ENCODE assay signal across 13 mouse cellular contexts in genomic region chr6:37658021-37658650, GRCm38 (mm10).
A peak's percentile ranks its signal among the peaks of the same experiment; 100 is the strongest.
DNase-seq lines count a peak whose midpoint lies in the region; ATAC-seq and TF ChIP-seq lines count a peak whose summit lies in the region.
"Had no signal": no experiment of that assay in that cellular context is flagged by ENCODE, and none has a peak within 500 bp of the region (broad histone marks: within the 10 kb centered on the region; RNA-seq: fewer than 3 reads in every experiment).

No protein-coding gene starts in this region.

- H3K9me3 ChIP-seq in heart, postnatal 0 days (replicated peaks; ENCODE audit: control insufficient read depth, low read length) = no peaks in the 10 kb centered on the region
- H3K9me3 ChIP-seq in forebrain, embryonic 12.5 days = no peaks in the 10 kb centered on the region
- H3K9me3 ChIP-seq: embryonic facial prominence, embryonic 13.5 days; liver, embryonic 13.5 days had no signal

- no peak for TF ChIP-seq CTCF in heart, postnatal 0 days (IDR thresholded peaks at IDR 0.05; ENCODE audit: low read depth)
- TF ChIP-seq CTCF in thymus, adult 2 months (IDR thresholded peaks at IDR 0.05; ENCODE audit: borderline replicate concordance, control insufficient read depth, extremely low read depth, insufficient read depth, low read length, poor library complexity) = no peak

- intact Hi-C loops in heart, postnatal 25 days (cut with DNase I) = loop anchor here (5.0 kb wide), 1 partner anchor 66 kb away; no protein-coding TSS in a partner anchor
- intact Hi-C loops in gastrocnemius, postnatal 36 days (cut with DNase I) = no loop called here

- no peak for ATAC-seq in heart, postnatal 0 days (ENCODE audit: insufficient read depth, low read depth)
- 0 out of 2 replicates have a peak, but pooled peaks have one; percentile 46 for ATAC-seq in forebrain, embryonic 12.5 days (ENCODE audit: low FRiP score)

- no peak overlapping the region for H3K4me2 ChIP-seq in heart, postnatal 0 days (ENCODE audit: low read depth, low read length)
- no peak overlapping the region for H3K4me2 ChIP-seq in forebrain, embryonic 12.5 days
- H3K4me2 ChIP-seq: embryonic facial prominence, embryonic 13.5 days; liver, embryonic 13.5 days had no signal

- H3K4me1 ChIP-seq in heart, postnatal 0 days (ENCODE audit: control insufficient read depth, insufficient read depth) = no peaks in the 10 kb centered on the region
- 0 out of 2 replicates have a peak, but pooled peaks cover 2% of the 10 kb centered on the region for H3K4me1 ChIP-seq in thymus, adult 2 months (replicated peaks; ENCODE audit: control insufficient read depth, insufficient read depth, low read length)
- peaks cover 8% of the 10 kb centered on the region for H3K4me1 ChIP-seq in forebrain, embryonic 12.5 days
- H3K4me1 ChIP-seq: embryonic facial prominence, embryonic 13.5 days; liver, embryonic 13.5 days had no signal

- no peak for TF ChIP-seq POLR2A in thymus, adult 2 months (IDR thresholded peaks at IDR 0.05; ENCODE audit: control insufficient read depth, extremely low read depth, insufficient read depth, low read length, poor library complexity)

- TF ChIP-seq EP300 in heart, postnatal 0 days (IDR thresholded peaks at IDR 0.05; ENCODE audit: low read depth) = 0 out of 2 replicates have a peak, but pooled peaks have one; percentile 37

- 42% methylated on average over 6 of the region's 6 CpGs for whole genome bisulfite sequencing in heart, postnatal 0 days
- WGBS in thymus, adult 2 months = 70% methylated on average over 6 of the region's 6 CpGs
- WGBS in forebrain, embryonic 12.5 days = 35% methylated on average over 6 of the region's 6 CpGs

- no peaks in the 10 kb centered on the region for H3K27me3 ChIP-seq in heart, postnatal 0 days (ENCODE audit: control insufficient read depth, insufficient read depth, low read length)
- no peaks in the 10 kb centered on the region for H3K27me3 ChIP-seq in thymus, adult 2 months (ENCODE audit: control insufficient read depth, insufficient read depth, low read length)
- H3K27me3 ChIP-seq in forebrain, embryonic 12.5 days = no peaks in the 10 kb centered on the region
- H3K27me3 ChIP-seq: embryonic facial prominence, embryonic 13.5 days; liver, embryonic 13.5 days had no signal

- no peak overlapping the region for H3K4me3 ChIP-seq in heart, postnatal 0 days (ENCODE audit: low read depth, low read length)
- H3K4me3 ChIP-seq in thymus, adult 2 months (ENCODE audit: control insufficient read depth, insufficient read depth, low read length) = no peak overlapping the region
- H3K4me3 ChIP-seq in forebrain, embryonic 12.5 days (replicated peaks) = no peak overlapping the region
- H3K4me3 ChIP-seq: embryonic facial prominence, embryonic 13.5 days; left cerebral cortex, adult 2 months; liver, embryonic 13.5 days had no signal

- no peaks in the 10 kb centered on the region for H3K36me3 ChIP-seq in heart, postnatal 0 days (replicated peaks; ENCODE audit: control insufficient read depth, insufficient read depth, low read length)
- no peaks in the 10 kb centered on the region for H3K36me3 ChIP-seq in thymus, adult 2 months (ENCODE audit: control insufficient read depth, insufficient read depth, low read length)
- H3K36me3 ChIP-seq in forebrain, embryonic 12.5 days (replicated peaks) = no peaks in the 10 kb centered on the region
- H3K36me3 ChIP-seq: embryonic facial prominence, embryonic 13.5 days; liver, embryonic 13.5 days had no signal

- H3K9ac ChIP-seq in heart, postnatal 0 days (replicated peaks; ENCODE audit: low read depth, low read length) = no peak overlapping the region
- H3K9ac ChIP-seq in forebrain, embryonic 12.5 days = no peak overlapping the region
- H3K9ac ChIP-seq: embryonic facial prominence, embryonic 13.5 days; liver, embryonic 13.5 days had no signal

- no peak overlapping the region for H3K27ac ChIP-seq in heart, postnatal 0 days (ENCODE audit: low read depth)
- peak overlapping the region; percentile 39; the same call in 1 of the 2 replicates for H3K27ac ChIP-seq in thymus, adult 2 months (ENCODE audit: control insufficient read depth, insufficient read depth, low read length)
- no peak overlapping the region for H3K27ac ChIP-seq in forebrain, embryonic 12.5 days
- H3K27ac ChIP-seq: embryonic facial prominence, embryonic 13.5 days; left cerebral cortex, adult 2 months; liver, embryonic 13.5 days had no signal

- no peak for DNase-seq in heart, postnatal 0 days (ENCODE audit: low spot score)
- no peak for DNase-seq in heart, postnatal 25 days (ENCODE audit: low spot score)
- no peak for DNase-seq in thymus, adult 2 months
- no peak for DNase-seq in thymus, postnatal 10 days (ENCODE audit: low spot score in 2 of 2)
- peak; percentile 5 for DNase-seq in skeletal muscle tissue, adult 2 months (ENCODE audit: low read depth, low spot score)
- DNase-seq in cerebellum, adult 18-20 months = no peak
- DNase-seq in gastrocnemius, postnatal 36 days = no peak
- DNase-seq: gastrocnemius, postnatal 25 days; kidney, adult 2 months; liver, embryonic 13.5 days had no signal
